Mouse (Mus musculus) liver, embryonic 14.5 days (tissue): Measurements from ENCODE around the gene Tbcc.

ENCODE experiments used
- CTCF ChIP-seq: IDR thresholded peaks from 2 replicates; pipeline ENCODE4 v1.5.1; 2016; ENCODE audit warnings: antibody characterized with exemption, low read depth, control low read depth
- EP300 ChIP-seq: IDR thresholded peaks from 2 replicates; pipeline ENCODE4 v1.6.1; 2016; ENCODE audit warnings: antibody characterized with exemption, low read depth

DNA sequence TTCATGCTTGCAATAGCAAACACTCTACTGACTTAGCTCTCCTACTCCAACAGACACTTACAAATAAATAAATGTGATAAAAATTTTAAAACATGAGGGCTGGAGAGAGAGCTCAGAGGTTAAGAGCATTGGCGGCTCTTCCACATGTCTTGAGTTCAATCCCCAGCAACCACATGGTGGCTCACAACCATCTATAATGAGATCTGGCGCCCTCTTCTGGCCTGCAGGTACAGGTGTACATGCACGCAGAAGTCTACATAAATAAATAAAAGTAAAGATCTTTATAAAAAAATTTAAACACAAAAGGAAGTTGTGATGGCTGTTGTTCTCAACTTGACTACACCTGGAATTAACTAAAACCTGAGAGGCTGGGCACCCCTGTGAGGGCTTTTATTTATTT, 14.9 kb upstream of the Tbcc start:
- TF ChIP-seq CTCF: peak; percentile 75
- TF ChIP-seq EP300: no peak
